Mouse (Mus musculus) kidney, adult 2 months (tissue): Measurements from ENCODE around the gene Fam241a.

Source experiments
- CTCF ChIP-seq: fragments of 200-500 bp; conservative IDR thresholded peaks from 2 replicates; pipeline ENCODE4 v1.5.1; 2011; ENCODE audit warnings: low read depth, mild to moderate bottlenecking, control low read depth, low read length, moderate library complexity, mixed read lengths; ENCODE audit not compliant: insufficient read depth, insufficient read length
- POLR2A ChIP-seq: fragments of 200-500 bp; IDR thresholded peaks from one replicate; pipeline ENCODE4 v1.6.1; 2011; ENCODE audit warnings: low read depth, low read length, control low read depth

DNA sequence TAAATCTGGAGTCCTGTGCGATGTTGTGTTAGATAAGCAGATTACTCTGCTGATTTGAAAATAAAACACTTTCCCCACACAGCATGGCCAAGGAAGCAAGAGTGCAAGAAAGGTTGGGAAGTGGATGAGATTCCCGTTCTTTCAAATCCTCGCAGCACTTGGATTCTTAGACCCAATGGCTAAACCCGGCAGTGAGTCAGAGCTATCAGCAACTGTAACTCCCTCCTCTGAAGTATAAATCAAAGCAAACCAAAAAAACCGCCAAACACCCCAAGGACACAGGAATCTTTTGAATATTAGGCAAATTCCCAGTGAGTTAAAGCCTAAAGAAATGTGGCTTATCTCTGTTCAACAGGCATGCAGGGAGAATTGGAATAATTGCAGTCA lies 52.2 kb downstream of the Fam241a start:
- TF ChIP-seq POLR2A (no peak), CTCF (no peak)
